Mouse (Mus musculus) megakaryocyte, embryonic 14.5 days (primary cell): ENCODE results near the gene Patj.

Source experiments
- FLI1 ChIP-seq: IDR thresholded peaks from 2 replicates; pipeline ENCODE4 v1.6.1; 2012; ENCODE audit warnings: low read length, inconsistent platforms, mixed read lengths
- GATA1 ChIP-seq: IDR thresholded peaks from 3 replicates; pipeline ENCODE4 v1.6.1; 2012; ENCODE audit warnings: mixed read lengths, low read length, inconsistent platforms, borderline replicate concordance

DNA sequence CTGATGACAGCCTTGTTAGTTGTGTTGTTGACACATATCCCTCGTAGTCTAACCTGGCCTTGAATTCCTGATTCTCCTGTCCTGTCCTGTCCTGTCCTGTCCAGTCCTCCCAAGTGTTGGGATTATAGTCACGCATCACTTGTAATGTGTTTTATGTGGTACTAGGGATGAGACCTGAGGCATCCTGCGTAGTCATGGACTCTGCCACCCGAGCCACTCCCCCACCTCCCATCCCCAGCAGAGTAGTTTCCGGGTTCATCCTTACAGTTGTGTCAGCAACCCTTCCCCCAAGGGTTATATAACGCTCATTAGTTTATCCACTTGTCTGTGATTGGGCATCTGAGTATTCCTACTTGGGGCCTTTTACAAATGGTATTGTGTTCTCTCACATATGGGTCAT is 8.8 kb downstream of the Patj start:
- TF ChIP-seq FLI1 (no peak), GATA1 (no peak)
